Mouse (Mus musculus) bone marrow macrophage, adult 2 months (primary cell): ENCODE results near the gene Skil.

Source experiments
- CTCF ChIP-seq: IDR thresholded peaks from 2 replicates; pipeline ENCODE4 v1.5.1; 2012; ENCODE audit warnings: low read depth, mild to moderate bottlenecking, low read length, moderate library complexity
- POLR2A ChIP-seq: IDR thresholded peaks from 2 replicates; pipeline ENCODE4 v1.6.1; 2012; ENCODE audit warnings: mild to moderate bottlenecking, low read depth, low read length, borderline replicate concordance

DNA sequence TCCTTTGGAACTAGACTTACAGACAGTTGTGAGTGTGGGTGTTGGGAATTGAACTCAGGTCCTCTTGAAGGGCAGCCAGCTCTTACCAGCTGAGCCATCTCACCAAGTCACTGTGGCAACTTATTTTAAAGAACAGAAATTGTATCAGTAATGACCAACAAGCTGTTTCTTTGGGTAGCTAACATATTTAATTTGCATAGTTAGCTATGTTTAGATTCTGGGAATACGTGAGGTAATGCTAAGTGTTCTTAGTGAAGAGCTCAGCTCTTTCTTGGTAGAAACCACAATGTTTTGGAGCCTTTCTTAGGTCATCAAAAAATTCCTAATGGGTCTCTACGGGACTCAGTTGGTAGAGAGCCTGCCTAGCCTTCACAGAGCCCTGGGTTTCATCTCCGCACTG lies 5.9 kb downstream of the Skil start:
- no peak for TF ChIP-seq POLR2A
- no peak for TF ChIP-seq CTCF
